Mouse (Mus musculus) brown adipose tissue, adult 24 weeks (tissue): ENCODE results near the gene Ap2m1. TPM values are rescaled to one million over a fixed set of nuclear protein-coding genes. Genes with fewer than 3 reads are reported as not detected.
"Not testable (repeated sequence)": the region's sequence is repeated elsewhere in the genome, so short reads cannot be mapped to it uniquely, and the experiment has no call there.

Experiments used
- H3K27ac ChIP-seq: fragments of 200-500 bp; replicated peaks from 2 replicates; pipeline ENCODE4 v1.5.1; 2012; ENCODE audit warnings: low read depth, mild to moderate bottlenecking, low read length
- H3K4me1 ChIP-seq: fragments of 200-500 bp; 2 replicates; pipeline ENCODE4 v1.6.1; 2012; ENCODE audit warnings: low read length, mixed read lengths; ENCODE audit not compliant: control insufficient read depth, insufficient read depth, insufficient read length
- H3K4me3 ChIP-seq: fragments of 200-500 bp; 2 replicates; pipeline ENCODE4 v1.5.1; 2012; ENCODE audit warnings: low read depth, mild to moderate bottlenecking, low read length, moderate library complexity; ENCODE audit not compliant: insufficient read depth
- polyA plus RNA-seq: library from polyadenylated mRNA; stranded (reverse); fragments of >200 nt; gene quantifications from 2 replicates; pipeline ENCODE4 v1.2.4, GENCODE M21; 2012; ENCODE audit not compliant: missing spikeins, insufficient read depth, insufficient read length

Ap2m1 gene
- 73.6 and 86.4 TPM in 2 replicates for polyA plus RNA-seq

DNA sequence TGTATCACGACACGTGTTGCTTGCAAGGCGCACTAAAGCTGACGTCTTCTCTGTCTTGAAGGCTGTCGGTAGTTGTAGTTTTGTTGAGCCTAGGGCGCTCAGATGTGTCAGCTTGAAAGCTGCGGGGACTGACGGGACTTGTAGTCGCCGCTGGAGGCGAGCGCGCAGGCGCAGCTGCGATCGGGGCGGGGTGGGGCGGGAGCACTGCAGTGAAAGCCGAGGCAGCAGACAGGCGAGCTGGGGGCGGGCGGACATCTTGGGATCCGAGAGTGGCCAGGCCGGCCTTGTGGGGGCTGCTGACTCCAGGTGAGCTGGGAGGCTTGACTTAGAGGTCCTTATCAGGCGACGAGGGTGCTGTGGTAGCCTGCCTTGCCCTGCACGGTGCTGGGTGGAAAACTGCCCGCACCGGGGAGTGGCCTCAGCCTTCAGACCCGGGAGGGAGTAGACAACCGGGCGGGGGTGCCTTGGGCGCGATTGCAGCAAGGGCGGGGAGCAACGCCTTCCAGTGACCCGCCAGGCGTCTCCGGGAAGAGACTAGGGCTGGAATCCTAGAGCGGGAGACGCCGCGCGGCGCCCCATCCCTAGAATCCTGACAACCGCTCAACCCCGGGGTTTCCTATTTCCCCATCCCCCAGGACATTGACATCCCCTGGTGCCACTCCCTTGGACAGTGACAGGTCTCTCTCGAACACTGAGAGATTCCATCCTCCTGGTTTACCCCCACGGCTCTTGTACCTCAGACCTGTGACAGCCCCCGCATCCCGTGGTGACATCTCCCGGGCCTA is at the start of gene Ap2m1:
Gene Ap2m1 (plus strand): TSS at position 183 of the 785 bp plus-strand sequence.
- H3K4me3 ChIP-seq = peak within 1 kb of the TSS; percentile 75
- peak within 1 kb of the TSS; percentile 89 for H3K27ac ChIP-seq
- H3K4me1 ChIP-seq = peaks cover 15% of the 10 kb centered on the region

DNA sequence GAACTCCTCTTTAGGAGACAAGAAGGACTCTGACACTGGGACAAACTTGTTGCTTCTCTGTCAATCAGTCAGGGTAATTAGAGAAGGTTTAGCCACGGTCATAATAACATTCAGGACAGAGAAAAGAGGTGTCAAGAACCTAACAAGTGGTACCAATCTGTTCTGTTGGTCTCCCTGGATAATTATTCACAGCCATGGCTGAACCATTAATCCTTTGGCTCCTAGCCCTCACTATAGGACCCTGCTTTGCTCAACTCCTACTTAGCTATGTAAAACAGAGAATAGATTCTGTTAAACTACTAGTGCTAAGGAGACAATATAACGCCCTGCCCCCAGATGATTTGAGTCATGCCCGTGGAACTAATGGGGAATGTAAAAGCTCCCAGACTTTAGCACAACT is 49.2 kb upstream of the Ap2m1 start:
- Histone ChIP-seq H3K27ac (no peak overlapping the region), H3K4me3 (no peak overlapping the region), H3K4me1 (no peaks in the 10 kb centered on the region)

- Histone ChIP-seq H3K4me1 (no peaks in the 10 kb centered on the region), H3K27ac (no peak overlapping the region), H3K4me3 (no peak overlapping the region)
Measured at GRCm38 (mm10) chr16:20488151-20488550, 47.1 kb upstream of the Ap2m1 start.

DNA sequence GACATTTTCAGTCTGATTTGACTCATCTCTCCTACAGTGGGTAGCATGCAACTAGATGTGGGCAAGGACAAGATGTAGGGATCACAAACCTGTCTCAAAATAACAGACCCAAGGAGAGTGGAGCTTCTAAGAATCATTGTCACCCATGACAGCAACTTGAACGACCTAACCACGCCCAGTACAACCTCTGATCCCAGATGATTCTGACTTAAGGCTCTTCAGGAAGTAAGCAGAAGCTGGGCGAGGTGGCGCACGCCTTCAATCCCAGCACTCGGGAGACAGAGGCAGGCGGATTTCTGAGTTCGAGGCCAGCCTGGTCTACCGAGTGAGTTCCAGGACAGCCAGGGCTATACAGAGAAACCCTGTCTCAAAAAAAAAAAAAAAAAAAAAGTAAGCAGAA is 46.5 kb upstream of the Ap2m1 start:
- H3K4me3 ChIP-seq, H3K27ac ChIP-seq, H3K4me1 ChIP-seq: not testable (repeated sequence)

DNA sequence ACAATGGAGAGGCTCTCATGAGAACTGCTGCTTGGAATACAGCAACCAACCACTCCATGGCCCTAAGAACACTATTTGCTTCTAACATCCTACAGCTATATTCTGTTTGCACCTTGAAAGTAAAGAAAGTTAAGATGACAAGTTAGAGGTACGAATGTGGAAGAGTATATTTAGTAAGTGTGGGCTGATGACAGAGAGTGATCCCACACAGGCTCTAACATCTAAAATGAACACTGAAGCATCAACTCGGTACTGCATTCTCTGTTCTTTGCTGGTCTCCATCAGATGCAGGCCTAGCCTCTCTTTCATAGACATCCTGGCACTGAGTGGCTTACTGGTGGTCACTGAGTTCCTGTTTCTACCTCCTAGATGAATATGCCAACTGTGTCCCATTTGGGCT is 46.0 kb upstream of the Ap2m1 start:
- H3K4me3 ChIP-seq = no peak overlapping the region
- H3K4me1 ChIP-seq = no peaks in the 10 kb centered on the region
- no peak overlapping the region for H3K27ac ChIP-seq

DNA sequence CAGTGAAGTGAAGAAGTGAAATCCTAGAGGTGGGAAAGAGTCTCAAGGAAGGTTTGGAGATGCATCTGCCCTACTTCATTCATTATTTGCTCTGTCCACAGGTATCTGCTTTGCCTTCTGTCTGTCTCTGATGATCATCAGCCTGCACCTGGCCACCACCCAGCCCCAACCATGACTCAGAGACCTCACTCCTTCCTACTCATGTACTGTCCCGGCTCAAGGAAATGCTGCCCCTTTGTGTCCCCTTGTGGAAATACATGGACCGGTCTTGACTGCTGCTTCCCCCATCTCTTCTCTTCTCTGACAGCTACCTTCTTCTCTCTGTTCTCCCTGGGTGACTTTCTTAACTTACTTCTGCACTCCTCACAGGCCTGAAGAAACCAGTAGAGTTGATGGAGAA is 44.7 kb upstream of the Ap2m1 start:
- Histone ChIP-seq H3K4me1 (no peaks in the 10 kb centered on the region), H3K4me3 (no peak overlapping the region), H3K27ac (no peak overlapping the region)

DNA sequence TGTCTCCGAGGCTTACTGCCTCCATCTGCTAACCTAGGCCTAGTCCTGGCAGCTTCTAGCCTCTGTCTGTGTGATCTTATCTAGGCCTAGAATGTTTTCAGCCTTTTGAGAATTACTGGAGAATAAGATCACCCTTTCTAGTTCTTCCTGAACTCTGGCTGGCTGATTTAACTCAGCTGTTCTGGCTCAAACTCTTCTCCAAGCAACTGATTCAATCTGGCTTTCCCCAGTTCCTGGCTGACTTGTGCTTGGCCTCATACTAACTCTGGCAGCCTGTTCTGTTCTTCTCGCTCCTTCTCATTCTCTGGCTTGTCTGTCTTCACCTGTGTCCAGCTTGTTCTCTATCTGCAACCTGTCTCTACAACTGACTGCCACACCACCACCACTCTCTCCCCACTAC is 44.0 kb upstream of the Ap2m1 start:
- H3K27ac ChIP-seq = no peak overlapping the region
- no peaks in the 10 kb centered on the region for H3K4me1 ChIP-seq
- H3K4me3 ChIP-seq = no peak overlapping the region

- H3K4me1 ChIP-seq = no peaks in the 10 kb centered on the region
- H3K4me3 ChIP-seq = no peak overlapping the region
- H3K27ac ChIP-seq = no peak overlapping the region
Measured at GRCm38 (mm10) chr16:20493452-20493851, 41.8 kb upstream of the Ap2m1 start.

DNA sequence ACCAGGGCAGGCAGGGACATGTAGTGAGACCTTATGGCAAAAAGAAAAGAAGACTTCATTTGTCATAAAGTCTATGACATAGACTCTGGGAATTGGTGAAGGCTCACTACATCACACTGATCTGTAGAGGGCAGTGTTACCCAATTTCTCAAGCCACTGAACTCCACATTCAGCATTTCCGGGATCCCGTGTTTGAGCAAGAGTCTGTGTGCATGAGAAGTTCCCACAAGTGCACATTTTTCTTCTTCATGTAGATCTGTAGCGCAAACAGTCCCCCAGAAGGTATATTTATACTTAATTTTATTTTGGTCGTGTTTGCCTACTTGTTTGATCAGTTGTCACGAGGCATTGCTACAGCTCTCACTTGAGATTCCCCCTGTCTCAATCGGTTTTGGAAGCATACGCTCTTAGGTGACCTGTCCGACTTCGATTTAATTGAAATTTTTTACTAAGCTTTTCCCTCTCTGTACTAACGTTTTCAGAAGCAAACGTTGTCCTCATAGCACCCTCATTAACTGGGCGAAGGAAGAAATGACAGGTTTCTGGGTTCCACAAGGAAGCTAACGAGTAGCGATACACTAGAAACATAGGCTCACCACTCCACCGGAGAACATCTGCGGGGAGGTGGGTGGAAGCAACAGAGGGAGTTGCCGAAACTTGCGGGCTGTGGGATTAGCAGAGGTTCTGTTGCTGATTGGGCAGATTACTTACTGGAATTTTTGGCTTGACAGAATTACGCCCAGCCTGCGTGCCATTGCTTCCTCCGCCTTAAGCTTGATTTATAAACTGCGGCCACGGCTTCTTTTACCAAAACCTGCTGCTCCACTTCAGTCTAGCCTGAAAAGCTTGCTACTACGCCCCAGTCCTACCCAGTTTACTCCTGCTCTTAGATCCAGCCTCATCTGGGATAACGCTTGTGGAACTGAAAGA is 38.3 kb upstream of the Ap2m1 start:
- peak overlapping the region; percentile 55 for H3K4me3 ChIP-seq
- H3K27ac ChIP-seq = no peak overlapping the region
- no peaks in the 10 kb centered on the region for H3K4me1 ChIP-seq

GRCm38 (mm10) chr16:20497980-20498676 is 37.1 kb upstream of the Ap2m1 start:
- H3K4me3 ChIP-seq = peak overlapping the region; percentile 76
- H3K27ac ChIP-seq = no peak overlapping the region
- no peaks in the 10 kb centered on the region for H3K4me1 ChIP-seq

DNA sequence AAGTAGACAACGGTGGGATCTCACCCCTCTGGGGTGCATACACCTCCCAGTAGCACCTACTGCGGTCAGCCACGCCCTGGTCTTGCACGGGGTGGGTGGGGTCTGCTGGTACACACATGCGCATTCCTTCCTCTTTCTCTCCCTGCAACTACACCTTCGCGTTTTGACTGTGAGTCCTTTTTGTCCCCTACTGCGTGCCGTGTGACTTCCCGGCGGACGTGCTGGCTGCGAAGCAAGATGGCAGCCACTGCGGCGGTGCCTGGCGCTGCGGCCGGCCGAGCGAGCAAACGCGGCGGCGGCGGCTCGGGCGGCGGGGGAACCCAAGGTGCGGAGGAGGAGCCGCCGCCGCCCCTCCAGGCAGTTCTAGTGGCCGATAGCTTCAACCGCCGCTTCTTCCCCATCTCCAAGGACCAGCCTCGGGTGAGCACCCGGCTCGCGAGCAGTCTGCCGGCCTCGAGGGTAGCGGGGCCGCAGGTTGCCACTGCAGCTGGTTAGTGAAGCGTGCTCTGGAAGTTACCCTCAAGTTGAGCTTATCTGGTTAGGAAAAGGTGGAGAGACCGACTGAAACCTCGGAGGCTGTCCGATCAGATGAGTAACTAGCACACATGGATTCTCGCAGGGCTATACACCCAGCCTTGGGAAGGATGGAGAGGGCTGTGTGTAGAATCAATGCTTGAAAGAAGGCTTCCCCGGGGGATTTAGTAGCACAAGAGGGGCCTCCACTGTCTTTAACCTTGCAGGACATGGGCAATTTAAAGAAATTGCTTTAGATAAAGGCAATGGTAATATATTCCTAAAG is 36.4 kb upstream of the Ap2m1 start, which contains the start of gene Eif2b5:
Gene Eif2b5 (plus strand): TSS at position 141 of the 799 bp plus-strand sequence.
- H3K4me3 ChIP-seq = peak within 1 kb of the TSS; percentile 76
- H3K27ac ChIP-seq = no peak within 1 kb of the TSS
- no peaks in the 10 kb centered on the region for H3K4me1 ChIP-seq

DNA sequence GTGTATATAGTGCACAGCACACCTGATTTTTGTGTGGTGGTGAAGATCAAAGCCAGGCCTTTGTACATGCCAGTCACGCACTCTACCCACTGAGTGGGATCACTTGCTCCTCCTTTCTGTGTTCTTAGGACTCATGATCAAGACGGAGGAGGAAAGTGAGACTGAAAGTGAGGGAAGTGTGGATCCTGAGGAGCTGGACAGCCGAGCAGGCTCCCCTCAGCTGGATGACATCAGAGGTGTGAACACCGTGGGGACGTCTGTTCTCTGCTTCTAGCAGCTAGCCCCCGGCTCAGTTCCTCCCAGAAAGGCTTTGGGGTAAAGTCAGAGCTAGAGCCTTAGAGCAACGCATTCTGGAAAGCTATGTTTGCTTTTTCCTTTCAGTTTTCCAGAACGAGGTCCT is 29.3 kb upstream of the Ap2m1 start:
- H3K4me1 ChIP-seq = no peaks in the 10 kb centered on the region
- no peak overlapping the region for H3K27ac ChIP-seq
- H3K4me3 ChIP-seq = no peak overlapping the region

DNA sequence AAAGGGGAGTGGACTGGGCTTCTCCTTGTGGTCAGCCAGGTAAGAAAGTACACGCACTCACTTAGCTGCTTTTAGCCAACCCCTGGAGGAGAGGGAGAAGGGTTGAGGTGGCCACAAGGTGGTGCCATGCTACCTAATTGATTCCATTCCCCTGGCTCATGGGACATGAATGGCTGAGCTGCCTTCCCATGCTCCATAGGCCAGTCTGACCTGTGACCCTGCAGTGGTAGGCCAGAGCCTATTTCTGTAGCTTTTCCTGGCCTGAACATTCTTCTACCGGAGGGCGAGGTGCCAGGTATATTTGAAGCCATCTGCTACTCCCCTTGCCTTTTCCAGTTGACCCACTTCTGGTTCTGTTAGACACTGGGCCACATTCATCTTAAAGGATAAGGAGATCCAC is 25.9 kb upstream of the Ap2m1 start:
- Histone ChIP-seq H3K4me1 (no peaks in the 10 kb centered on the region), H3K4me3 (no peak overlapping the region), H3K27ac (no peak overlapping the region)

GRCm38 (mm10) chr16:20511277-20511847 is 23.9 kb upstream of the Ap2m1 start:
- Histone ChIP-seq H3K4me1 (no peaks in the 10 kb centered on the region), H3K27ac (no peak overlapping the region), H3K4me3 (no peak overlapping the region)
